Mouse (Mus musculus) ES-E14 (cell line): ENCODE measurements around the gene Vill. TPM values are rescaled to one million over a fixed set of nuclear protein-coding genes. Genes with fewer than 3 reads are reported as not detected.

Experiments
- DNase-seq: peaks from one replicate; pipeline ENCODE4 v3.0.0-alpha.2; 2013; ENCODE audit warnings: low read depth, low spot score
- H3K27ac ChIP-seq: 2 replicates; pipeline ENCODE4 v1.5.1; 2012; ENCODE audit warnings: low read depth, mild to moderate bottlenecking, low read length, moderate library complexity, mixed read lengths; ENCODE audit not compliant: poor library complexity, insufficient read depth, severe bottlenecking
- H3K36me3 ChIP-seq: 2 replicates; pipeline ENCODE4 v1.6.1; 2012; ENCODE audit warnings: mild to moderate bottlenecking, low read length, moderate library complexity, mixed read lengths; ENCODE audit not compliant: control insufficient read depth, poor library complexity, insufficient read depth, severe bottlenecking
- H3K4me1 ChIP-seq, 2 experiments: fragments of 150-350 bp in 1 of 2; sonication (generic) in 1 of 2; 2 replicates each; pipeline ENCODE4 v1.6.1; 2012; ENCODE audit warnings: low read length in 2 of 2, mild to moderate bottlenecking in 1 of 2, mixed read lengths in 1 of 2; ENCODE audit not compliant: control insufficient read depth in 2 of 2, insufficient read depth in 2 of 2, poor library complexity in 1 of 2
- H3K4me3 ChIP-seq, 2 experiments: fragments of 150-350 bp in 1 of 2; sonication (generic) in 1 of 2; 2 replicates each; pipeline ENCODE4 v1.5.1; 2012; ENCODE audit warnings: low read length in 2 of 2, low read depth in 1 of 2, mild to moderate bottlenecking in 1 of 2, mixed read lengths in 1 of 2; ENCODE audit not compliant: insufficient read depth in 1 of 2, poor library complexity in 1 of 2, severe bottlenecking in 1 of 2
- H3K9ac ChIP-seq: 2 replicates; pipeline ENCODE4 v1.6.1; 2012; ENCODE audit warnings: low read depth, mild to moderate bottlenecking, low read length, mixed read lengths; ENCODE audit not compliant: poor library complexity, insufficient read depth, severe bottlenecking
- H3K9me3 ChIP-seq: fragments of 150-350 bp; sonication (generic); 2 replicates; pipeline ENCODE4 v1.6.1; 2012; ENCODE audit warnings: low read depth, mild to moderate bottlenecking, low read length; ENCODE audit not compliant: control insufficient read depth, insufficient read depth
- CHD2 ChIP-seq: IDR thresholded peaks from 2 replicates; pipeline ENCODE4 v1.6.1; 2014; ENCODE audit warnings: mild to moderate bottlenecking, low read depth, low read length, inconsistent platforms
- HCFC1 ChIP-seq: IDR thresholded peaks from 2 replicates; pipeline ENCODE4 v1.6.1; 2012; ENCODE audit warnings: low read length, inconsistent platforms, borderline replicate concordance; ENCODE audit not compliant: insufficient read depth
- MAFK ChIP-seq: IDR thresholded peaks from 2 replicates; pipeline ENCODE4 v1.6.1; 2014; ENCODE audit warnings: mild to moderate bottlenecking, low read depth, low read length, inconsistent platforms; ENCODE audit not compliant: insufficient read depth
- ZC3H11A ChIP-seq: IDR thresholded peaks from 2 replicates; pipeline ENCODE4 v1.6.1; 2012; ENCODE audit warnings: low read depth, mild to moderate bottlenecking, inconsistent platforms, low read length, borderline replicate concordance
- ZNF384 ChIP-seq: IDR thresholded peaks from 2 replicates; pipeline ENCODE4 v1.6.1; 2012; ENCODE audit warnings: low read depth, low read length, inconsistent platforms
- in situ Hi-C, 2 experiments: fragments of 600-800 bp; cut with MboI; formaldehyde crosslinking; loops; one replicate each; pipeline ENCODE4 v1.15.1; 2025; ENCODE audit warnings: low sequenced_read_pairs in 2 of 2, inconsistent platforms in 1 of 2; ENCODE audit not compliant: unreplicated experiment in 2 of 2
- total RNA-seq: library from RNA; depleted of rRNA; stranded (reverse); fragments of 300-350 nt; gene quantifications from 2 replicates; pipeline ENCODE4 v1.2.3, GENCODE M21; 2012

The Vill gene
- total RNA-seq, 1 experiment: 27.5 TPM

GRCm38 (mm10) chr9:119035836-119036235 is 16.7 kb upstream of the Vill start:
- TF ChIP-seq MAFK (no peak), ZNF384 (no peak), HCFC1 (no peak), ZC3H11A (no peak), CHD2 (no peak)
- no peak for DNase-seq

GRCm38 (mm10) chr9:119037076-119037730 is 15.4 kb upstream of the Vill start:
- no peak for TF ChIP-seq ZC3H11A
- no peak for TF ChIP-seq HCFC1
- TF ChIP-seq CHD2: no peak
- TF ChIP-seq MAFK: no peak
- no peak for TF ChIP-seq ZNF384
- DNase-seq: no peak
- Histone ChIP-seq H3K36me3 (no peaks in the 10 kb centered on the region), H3K4me3 (no peak overlapping the region), H3K4me1 (peaks cover 0 to 5% of the 10 kb centered on the region in 2 experiments; a peak in 1 of 4 replicates), H3K27ac (no peak overlapping the region), H3K9ac (no peak overlapping the region), H3K9me3 (no peaks in the 10 kb centered on the region)
- in situ Hi-C loops: no loop called here

More at GRCm38 (mm10) chr9:119035836-119036235, 16.7 kb upstream of the Vill start:
- peaks cover 0 to 10% of the 10 kb centered on the region in 2 experiments; a peak in 1 of 4 replicates for H3K4me1 ChIP-seq
- H3K27ac ChIP-seq: no peak overlapping the region
- in situ Hi-C loops: no loop called here
- H3K36me3 ChIP-seq: no peaks in the 10 kb centered on the region
- no peak overlapping the region for H3K9ac ChIP-seq
- no peak overlapping the region for H3K4me3 ChIP-seq
- H3K9me3 ChIP-seq: no peaks in the 10 kb centered on the region

GRCm38 (mm10) chr9:119038574-119038973 is 14.0 kb upstream of the Vill start:
- no peaks in the 10 kb centered on the region for H3K9me3 ChIP-seq
- H3K9ac ChIP-seq: no peak overlapping the region
- DNase-seq: no peak
- H3K4me3 ChIP-seq: no peak overlapping the region
- H3K36me3 ChIP-seq: no peaks in the 10 kb centered on the region
- H3K4me1 ChIP-seq: peaks cover 0 to 2% of the 10 kb centered on the region in 2 experiments; a peak in 1 of 4 replicates
- TF ChIP-seq HCFC1 (no peak), MAFK (no peak), CHD2 (no peak), ZNF384 (no peak), ZC3H11A (no peak)
- H3K27ac ChIP-seq: no peak overlapping the region
- in situ Hi-C loops: no loop called here

GRCm38 (mm10) chr9:119040101-119040775 is 12.3 kb upstream of the Vill start:
- H3K4me1 ChIP-seq: peaks cover 0 to 2% of the 10 kb centered on the region in 2 experiments; a peak in 1 of 4 replicates
- H3K27ac ChIP-seq: no peak overlapping the region; the same call in 1 of the 2 replicates
- no peaks in the 10 kb centered on the region for H3K9me3 ChIP-seq
- in situ Hi-C loops: no loop called here
- TF ChIP-seq ZNF384 (no peak), MAFK (no peak), ZC3H11A (no peak), CHD2 (no peak), HCFC1 (no peak)
- H3K9ac ChIP-seq: no peak overlapping the region
- H3K36me3 ChIP-seq: no peaks in the 10 kb centered on the region
- DNase-seq: no peak
- H3K4me3 ChIP-seq: no peak overlapping the region
